18 mouse cellular contexts compared by ENCODE assay signal in genomic region chr17:15214157-15214685, GRCm38 (mm10).
"Had no signal": no experiment of that assay in that cellular context is flagged by ENCODE, and none has a peak within 500 bp of the region (broad histone marks: within the 10 kb centered on the region; RNA-seq: fewer than 3 reads in every experiment).

No protein-coding gene starts in this region.

- DNase-seq: kidney, adult 8-10 months; kidney, postnatal 10 days; kidney, postnatal 36 days; left cerebral cortex, postnatal 4 days; liver, postnatal 0 days; lung, embryonic 14.5 days; thymus, adult 18-20 months; thymus, postnatal 4 days had no signal

- H3K9ac ChIP-seq: kidney, embryonic 15.5 days; limb, embryonic 12.5 days; limb, embryonic 15.5 days; liver, embryonic 14.5 days; liver, postnatal 0 days; lung, embryonic 14.5 days; midbrain, embryonic 12.5 days; midbrain, embryonic 15.5 days; neural tube, embryonic 13.5 days had no signal

- ATAC-seq: liver, postnatal 0 days; lung, postnatal 0 days; midbrain, embryonic 15.5 days had no signal

- H3K36me3 ChIP-seq: kidney, embryonic 15.5 days; limb, embryonic 12.5 days; limb, embryonic 15.5 days; midbrain, embryonic 12.5 days; midbrain, embryonic 15.5 days; neural tube, embryonic 13.5 days had no signal

- H3K4me2 ChIP-seq: kidney, embryonic 15.5 days; limb, embryonic 12.5 days; limb, embryonic 15.5 days; liver, embryonic 11.5 days; lung, embryonic 14.5 days; midbrain, embryonic 12.5 days; midbrain, embryonic 15.5 days; neural tube, embryonic 13.5 days had no signal

- H3K4me3 ChIP-seq: kidney, embryonic 15.5 days; limb, embryonic 12.5 days; limb, embryonic 15.5 days; midbrain, embryonic 12.5 days; midbrain, embryonic 15.5 days; neural tube, embryonic 13.5 days had no signal

- H3K9me3 ChIP-seq: kidney, embryonic 15.5 days; limb, embryonic 12.5 days; limb, embryonic 15.5 days; midbrain, embryonic 12.5 days; midbrain, embryonic 15.5 days; neural tube, embryonic 13.5 days had no signal

- H3K27ac ChIP-seq: kidney, embryonic 15.5 days; limb, embryonic 12.5 days; limb, embryonic 15.5 days; liver, embryonic 14.5 days; macrophage; midbrain, embryonic 12.5 days; midbrain, embryonic 15.5 days; neural tube, embryonic 13.5 days had no signal

- H3K4me1 ChIP-seq: kidney, embryonic 15.5 days; limb, embryonic 12.5 days; limb, embryonic 15.5 days; midbrain, embryonic 12.5 days; midbrain, embryonic 15.5 days; neural tube, embryonic 13.5 days had no signal

- H3K27me3 ChIP-seq: kidney, embryonic 15.5 days; limb, embryonic 12.5 days; limb, embryonic 15.5 days; midbrain, embryonic 12.5 days; midbrain, embryonic 15.5 days; neural tube, embryonic 13.5 days had no signal
